Mouse (Mus musculus): ENCODE results near the gene Vps72. TPM values are rescaled to one million over a fixed set of nuclear protein-coding genes. Genes with fewer than 3 reads are reported as not detected.
"Not testable (repeated sequence)": the region's sequence is repeated elsewhere in the genome, so short reads cannot be mapped to it uniquely, and the experiment has no call there.

Vps72 gene
- polyA plus RNA-seq, 1 experiment from 2014 or later, result 170 TPM

DNA sequence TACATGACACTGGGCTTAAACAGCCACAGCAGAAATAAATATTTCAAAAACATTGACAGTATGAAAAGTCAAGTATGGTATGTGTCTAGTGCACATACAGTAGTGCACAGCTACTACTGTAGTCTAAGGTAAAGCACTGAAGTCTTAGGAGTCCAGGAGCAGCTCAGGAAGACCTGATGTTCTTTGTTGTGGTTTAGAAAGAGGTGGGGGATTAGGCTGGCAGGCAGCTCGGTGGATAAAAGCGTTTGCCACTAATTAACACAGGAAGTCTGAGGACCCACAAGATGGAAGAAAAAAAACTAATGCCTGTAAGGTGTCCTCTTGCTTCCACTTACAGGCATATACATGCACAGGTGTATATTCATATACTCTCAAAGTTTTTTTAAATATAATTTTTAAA is 10.0 kb upstream of the Vps72 start:
- no peak for TF ChIP-seq CTCF (IDR thresholded peaks at IDR 0.05; ENCODE audit: low read depth)
- ATAC-seq (ENCODE audit: insufficient read depth), result no peak
- Histone ChIP-seq H3K27me3 (ENCODE audit: insufficient read depth, low read length) (no peaks in the 10 kb centered on the region), H3K36me3 (ENCODE audit: insufficient read depth) (peaks cover 18% of the 10 kb centered on the region), H3K4me3 (ENCODE audit: low read depth, low read length) (no peak overlapping the region), H3K9ac (no peak overlapping the region), H3K4me1 (ENCODE audit: insufficient read depth) (no peaks in the 10 kb centered on the region), H3K9me3 (ENCODE audit: low read depth, low read length) (no peaks in the 10 kb centered on the region), H3K27ac (ENCODE audit: low read depth) (no peak overlapping the region), H3K4me2 (no peak overlapping the region)
- DNase-seq, result no peak
- WGBS, result 37% methylated on average over 2 of the region's 2 CpGs

GRCm38 (mm10) chr3:95105121-95105520 is 5.7 kb upstream of the Vps72 start:
- peak overlapping the region; percentile 83 for H3K9ac ChIP-seq
- DNase-seq (no peak), ATAC-seq (ENCODE audit: insufficient read depth) (no peak)
- H3K4me2 ChIP-seq, result peak overlapping the region; percentile 79
- H3K4me3 ChIP-seq (ENCODE audit: low read depth, low read length), result peak overlapping the region; percentile 74
- H3K27ac ChIP-seq (ENCODE audit: low read depth), result no peak overlapping the region
- no peaks in the 10 kb centered on the region for H3K27me3 ChIP-seq (ENCODE audit: insufficient read depth, low read length)
- peaks cover 4% of the 10 kb centered on the region for H3K36me3 ChIP-seq (ENCODE audit: insufficient read depth)
- no peaks in the 10 kb centered on the region for H3K4me1 ChIP-seq (ENCODE audit: insufficient read depth)
- no peaks in the 10 kb centered on the region for H3K9me3 ChIP-seq (ENCODE audit: low read depth, low read length)
- no peak for TF ChIP-seq CTCF (IDR thresholded peaks at IDR 0.05; ENCODE audit: low read depth)
- 33% methylated on average over 4 of the region's 4 CpGs for WGBS

DNA sequence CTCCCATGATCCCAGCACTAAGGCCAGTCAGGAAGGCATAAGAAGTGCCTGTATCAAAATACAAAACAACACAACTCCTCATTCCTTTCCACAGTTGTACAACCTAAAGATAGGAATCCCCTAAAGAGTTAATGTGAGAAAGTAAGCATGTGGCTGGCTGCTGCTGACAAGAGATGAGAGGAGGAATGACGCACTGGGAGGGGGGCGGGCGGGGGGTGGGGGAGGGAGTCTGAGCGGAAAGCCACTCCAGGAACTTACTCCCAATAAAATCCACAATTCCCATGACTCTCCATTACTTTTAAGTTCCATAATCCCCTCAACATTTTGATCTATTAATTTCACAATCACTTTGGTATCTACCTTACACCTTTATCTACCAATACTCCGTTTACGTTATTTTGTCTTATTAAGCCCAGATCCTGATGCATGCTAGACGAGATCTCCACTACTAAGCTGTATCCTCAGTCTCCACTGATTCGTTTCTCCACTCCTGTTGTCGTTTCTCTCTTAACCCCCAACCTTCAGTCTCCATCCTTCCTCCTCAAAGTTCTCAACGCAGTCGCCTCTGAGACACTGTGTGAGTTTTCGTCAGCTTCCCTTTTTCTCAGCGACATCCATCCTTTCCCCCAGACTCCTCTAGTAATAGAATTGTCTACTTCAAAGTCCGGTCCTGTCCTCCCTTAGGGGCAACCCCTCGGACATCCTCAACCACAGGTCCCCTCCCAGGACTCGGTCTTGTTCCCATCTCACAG is 5.1 kb upstream of the Vps72 start:
- H3K9ac ChIP-seq, result peak overlapping the region; percentile 83
- under 1% methylated on average over 16 of the region's 16 CpGs for WGBS
- TF ChIP-seq CTCF (IDR thresholded peaks at IDR 0.05; ENCODE audit: low read depth), result no peak
- no peaks in the 10 kb centered on the region for H3K4me1 ChIP-seq (ENCODE audit: insufficient read depth)
- peaks cover 4% of the 10 kb centered on the region for H3K36me3 ChIP-seq (ENCODE audit: insufficient read depth)
- peak; percentile 12 for DNase-seq
- H3K9me3 ChIP-seq (ENCODE audit: low read depth, low read length), result no peaks in the 10 kb centered on the region
- H3K4me3 ChIP-seq (ENCODE audit: low read depth, low read length), result peak overlapping the region; percentile 74
- peak overlapping the region; percentile 79 for H3K4me2 ChIP-seq
- no peaks in the 10 kb centered on the region for H3K27me3 ChIP-seq (ENCODE audit: insufficient read depth, low read length)
- ATAC-seq (ENCODE audit: insufficient read depth), result no peak; the same call in 1 of the 2 replicates
- peak overlapping the region; percentile 80 for H3K27ac ChIP-seq (ENCODE audit: low read depth)

DNA sequence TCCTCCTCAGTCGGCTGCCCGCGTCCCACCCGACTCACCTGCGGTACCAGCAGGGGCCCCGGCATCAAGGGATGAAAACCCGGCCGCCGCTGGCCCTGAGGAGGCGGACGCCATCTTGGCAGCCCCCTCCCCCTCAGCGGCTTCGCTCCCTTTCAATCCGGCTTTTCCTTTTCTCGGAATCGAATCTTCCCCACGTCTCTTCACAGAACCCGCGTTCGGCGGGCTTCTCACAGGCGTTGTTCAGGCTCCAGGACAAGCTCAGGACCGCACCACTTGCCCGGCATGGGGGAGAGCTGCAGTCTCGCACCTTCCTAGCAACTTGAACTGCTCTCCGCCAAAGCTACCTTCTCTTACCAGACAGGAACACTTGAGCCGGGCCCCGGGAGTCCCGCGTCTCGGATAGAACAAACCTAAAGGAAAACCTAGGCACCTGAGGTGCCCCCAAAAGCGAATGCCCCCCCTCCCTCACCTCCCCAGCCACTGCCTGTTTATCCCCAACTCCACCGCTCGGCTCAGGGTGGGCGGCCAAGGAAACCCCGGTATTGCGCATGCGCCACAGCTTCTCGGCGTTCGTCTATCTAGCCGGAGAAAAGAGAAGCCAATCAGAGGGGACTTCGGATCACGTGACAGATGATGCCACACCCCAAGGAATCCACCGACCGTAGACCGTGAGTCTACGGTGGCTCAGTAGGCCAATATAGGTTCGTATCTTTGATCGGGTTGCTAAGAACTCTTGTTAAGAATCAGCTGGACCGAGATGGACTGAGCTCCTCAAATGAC is 4.3 kb upstream of the Vps72 start, which contains the start of gene Pip5k1a:
Gene Pip5k1a, minus strand, starts transcription at position 593 of the 780 bp plus-strand sequence.
- ATAC-seq (ENCODE audit: insufficient read depth) (peak; percentile 89), DNase-seq (peak; percentile 99)
- H3K9me3 ChIP-seq (ENCODE audit: low read depth, low read length), result no peaks in the 10 kb centered on the region
- no peaks in the 10 kb centered on the region for H3K4me1 ChIP-seq (ENCODE audit: insufficient read depth)
- H3K27ac ChIP-seq (ENCODE audit: low read depth), result peak within 1 kb of the TSS; percentile 80
- under 1% methylated on average over 51 of the region's 51 CpGs for WGBS
- H3K4me2 ChIP-seq, result peak within 1 kb of the TSS; percentile 79
- peak within 1 kb of the TSS; percentile 74 for H3K4me3 ChIP-seq (ENCODE audit: low read depth, low read length)
- H3K27me3 ChIP-seq (ENCODE audit: insufficient read depth, low read length), result no peaks in the 10 kb centered on the region
- TF ChIP-seq CTCF (IDR thresholded peaks at IDR 0.05; ENCODE audit: low read depth), result peak; percentile 33; the same call in 1 of the 2 replicates
- peaks cover 2% of the 10 kb centered on the region; the same call in 1 of the 2 replicates for H3K36me3 ChIP-seq (ENCODE audit: insufficient read depth)
- peak within 1 kb of the TSS; percentile 83 for H3K9ac ChIP-seq

DNA sequence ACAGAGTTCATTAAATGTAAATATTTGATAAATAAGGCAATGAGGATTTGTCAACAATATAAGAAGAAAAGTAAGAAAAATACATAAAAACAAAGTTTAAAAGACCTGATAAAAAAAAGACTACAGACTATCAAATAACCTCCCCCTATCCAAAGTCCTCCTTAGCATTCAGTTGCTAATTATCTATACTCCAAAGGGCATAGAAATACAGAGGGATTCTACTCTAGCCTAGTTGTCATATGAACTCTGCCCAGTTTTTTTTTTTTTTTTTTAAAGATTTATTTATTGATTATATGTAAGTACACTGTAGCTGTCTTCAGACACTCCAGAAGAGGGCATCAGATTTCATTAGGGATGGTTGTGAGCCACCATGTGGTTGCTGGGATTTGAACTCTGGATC is 3.5 kb upstream of the Vps72 start:
- not testable (repeated sequence) for H3K36me3 ChIP-seq (ENCODE audit: insufficient read depth); H3K4me1 ChIP-seq (ENCODE audit: insufficient read depth); DNase-seq; H3K9ac ChIP-seq; ATAC-seq (ENCODE audit: insufficient read depth); H3K27ac ChIP-seq (ENCODE audit: low read depth); H3K9me3 ChIP-seq (ENCODE audit: low read depth, low read length); H3K27me3 ChIP-seq (ENCODE audit: insufficient read depth, low read length)
- Histone ChIP-seq H3K4me2 (peak overlapping the region; percentile 65), H3K4me3 (ENCODE audit: low read depth, low read length) (peak overlapping the region; percentile 74)

DNA sequence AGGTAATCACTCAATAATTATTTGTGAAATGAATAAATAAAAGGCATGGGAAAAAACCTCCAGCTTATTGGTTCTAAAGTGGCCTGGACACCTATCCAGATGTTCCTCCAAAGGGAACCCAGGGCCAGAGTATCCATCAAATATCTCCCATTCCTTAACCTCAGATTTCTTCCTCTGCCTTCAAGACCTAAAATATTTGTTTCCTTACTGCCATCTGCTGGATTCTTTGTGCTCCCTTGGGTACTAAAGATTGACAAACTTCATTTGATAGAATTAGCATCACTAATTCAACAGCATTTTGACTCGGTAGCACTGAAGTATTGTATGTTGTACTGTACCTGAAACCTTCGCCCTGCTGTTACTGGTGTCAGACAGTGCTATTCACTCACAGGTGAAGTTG is 2.9 kb upstream of the Vps72 start:
- H3K4me1 ChIP-seq (ENCODE audit: insufficient read depth), result peaks cover 7% of the 10 kb centered on the region; the same call in 1 of the 2 replicates
- H3K4me3 ChIP-seq (ENCODE audit: low read depth, low read length), result no peak overlapping the region
- no peaks in the 10 kb centered on the region for H3K9me3 ChIP-seq (ENCODE audit: low read depth, low read length)
- H3K9ac ChIP-seq, result no peak overlapping the region
- TF ChIP-seq CTCF (IDR thresholded peaks at IDR 0.05; ENCODE audit: low read depth), result peak; percentile 27
- WGBS, result 60% methylated on average over 2 of the region's 2 CpGs
- no peaks in the 10 kb centered on the region for H3K27me3 ChIP-seq (ENCODE audit: insufficient read depth, low read length)
- ATAC-seq (ENCODE audit: insufficient read depth) (no peak), DNase-seq (peak; percentile 61)
- no peak overlapping the region for H3K27ac ChIP-seq (ENCODE audit: low read depth)
- H3K36me3 ChIP-seq (ENCODE audit: insufficient read depth), result no peaks in the 10 kb centered on the region
- no peak overlapping the region for H3K4me2 ChIP-seq

DNA sequence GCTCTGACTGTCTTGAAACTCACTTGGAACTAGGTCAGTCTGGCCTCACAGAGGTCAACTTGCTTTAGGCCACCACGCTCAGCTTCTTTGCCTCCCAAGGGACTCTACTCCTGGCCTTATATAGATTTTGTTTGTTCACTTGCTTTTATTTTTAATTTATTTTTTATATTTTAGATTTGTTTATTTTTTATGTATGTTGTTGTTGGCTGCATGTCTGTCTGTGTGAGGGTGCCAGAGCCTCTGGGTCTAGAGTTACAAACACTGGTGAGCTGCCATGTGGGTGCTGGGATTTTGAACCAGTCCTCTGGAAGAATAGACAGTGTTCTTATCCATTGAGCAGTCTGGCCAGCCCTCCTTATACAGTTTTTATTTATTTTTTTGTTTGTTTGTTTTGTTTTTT is 1.9 kb downstream of the Vps72 start:
- ATAC-seq (ENCODE audit: insufficient read depth) (no peak), DNase-seq (no peak)
- Histone ChIP-seq H3K4me2 (peak overlapping the region; percentile 60), H3K4me3 (ENCODE audit: low read depth, low read length) (peak overlapping the region; percentile 75; the same call in 1 of the 2 replicates), H3K4me1 (ENCODE audit: insufficient read depth) (peaks cover 7% of the 10 kb centered on the region; the same call in 1 of the 2 replicates), H3K9ac (no peak overlapping the region), H3K27me3 (ENCODE audit: insufficient read depth, low read length) (no peaks in the 10 kb centered on the region), H3K36me3 (ENCODE audit: insufficient read depth) (peaks cover 30% of the 10 kb centered on the region), H3K9me3 (ENCODE audit: low read depth, low read length) (no peaks in the 10 kb centered on the region), H3K27ac (ENCODE audit: low read depth) (no peak overlapping the region)
- WGBS, result 96% methylated on average over 1 of the region's 1 CpGs
- TF ChIP-seq CTCF (IDR thresholded peaks at IDR 0.05; ENCODE audit: low read depth), result no peak

Data from lung, embryonic 14.5 days (tissue).